Mouse (Mus musculus) spleen, postnatal 10 days (tissue): ENCODE results near the gene Plekhb2.

Experiments
- DNase-seq, 2 experiments: peaks; one replicate each; pipeline ENCODE4 v3.0.0; 2021 to 2022; ENCODE audit warnings: low spot score in 2 of 2

The Plekhb2 gene

GRCm38 (mm10) chr1:34849745-34850342 lies at the start of gene Plekhb2:
Gene Plekhb2, plus strand, starts transcription at chr1:34849976.
- DNase-seq = peak; percentile 80 to 89

- DNase-seq = peak; percentile 32 to 61
These were observed 48.0 kb upstream of the Plekhb2 start for GRCm38 (mm10) chr1:34801616-34802289.

DNA sequence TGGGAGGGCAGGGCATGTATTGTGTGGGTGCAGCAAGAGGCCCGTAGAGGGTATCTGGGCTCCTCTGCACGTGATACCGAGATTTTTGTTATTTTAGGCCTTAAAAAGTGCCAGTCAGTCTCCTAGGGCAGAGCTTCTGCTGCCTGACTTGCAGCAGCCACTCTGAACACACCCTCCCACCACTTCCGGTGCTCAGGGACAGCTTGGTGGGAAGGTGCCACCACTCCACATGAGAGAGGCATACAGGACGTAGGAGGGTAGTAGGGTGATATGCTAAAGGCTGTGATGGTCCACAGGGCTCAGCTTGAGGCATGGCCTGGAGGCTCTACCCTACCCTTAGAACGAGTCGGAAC lies 47.5 kb upstream of the Plekhb2 start:
- peak in 1 of 2 experiments; percentile 50 for DNase-seq

DNA sequence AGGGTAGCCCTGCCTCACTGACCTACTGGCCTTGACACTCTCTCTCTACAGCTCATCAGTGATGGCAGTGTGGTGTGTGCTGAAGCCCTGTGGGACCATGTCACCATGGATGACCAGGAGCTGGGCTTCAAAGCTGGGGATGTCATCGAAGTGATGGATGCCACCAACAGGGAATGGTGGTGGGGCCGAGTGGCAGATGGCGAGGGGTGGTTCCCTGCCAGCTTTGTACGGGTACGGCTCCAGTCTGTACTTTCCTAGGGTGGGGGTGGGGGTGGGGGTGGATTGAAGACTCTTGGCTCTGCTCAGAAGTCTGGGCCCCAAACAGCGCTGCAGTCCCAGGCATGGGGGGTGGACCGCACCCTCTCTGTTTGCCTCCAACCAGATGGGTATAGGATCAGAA lies 44.9 kb upstream of the Plekhb2 start:
- DNase-seq = no peak

GRCm38 (mm10) chr1:34805931-34806520 lies 43.8 kb upstream of the Plekhb2 start:
- DNase-seq = no peak

- no peak for DNase-seq
These were observed 41.3 kb upstream of the Plekhb2 start for GRCm38 (mm10) chr1:34808445-34808844.

DNA sequence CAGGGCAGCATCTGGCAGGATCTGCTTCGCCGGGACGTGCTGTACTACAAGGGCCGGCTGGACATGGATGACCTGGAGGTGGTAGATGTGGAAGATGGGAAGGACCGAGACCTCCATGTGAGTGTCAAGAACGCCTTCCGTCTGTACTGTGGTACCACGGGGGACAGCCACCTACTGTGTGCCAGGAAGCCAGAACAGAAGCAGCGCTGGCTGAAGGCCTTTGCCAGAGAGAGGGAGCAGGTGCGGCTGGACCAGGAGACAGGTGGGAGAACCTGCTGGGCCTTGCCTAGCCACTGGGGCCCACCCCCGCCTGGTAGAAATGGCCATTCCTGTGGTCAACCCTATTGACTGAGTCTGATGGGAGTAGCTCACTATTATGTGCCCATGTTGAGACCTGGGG lies 39.5 kb upstream of the Plekhb2 start:
- DNase-seq = no peak

DNA sequence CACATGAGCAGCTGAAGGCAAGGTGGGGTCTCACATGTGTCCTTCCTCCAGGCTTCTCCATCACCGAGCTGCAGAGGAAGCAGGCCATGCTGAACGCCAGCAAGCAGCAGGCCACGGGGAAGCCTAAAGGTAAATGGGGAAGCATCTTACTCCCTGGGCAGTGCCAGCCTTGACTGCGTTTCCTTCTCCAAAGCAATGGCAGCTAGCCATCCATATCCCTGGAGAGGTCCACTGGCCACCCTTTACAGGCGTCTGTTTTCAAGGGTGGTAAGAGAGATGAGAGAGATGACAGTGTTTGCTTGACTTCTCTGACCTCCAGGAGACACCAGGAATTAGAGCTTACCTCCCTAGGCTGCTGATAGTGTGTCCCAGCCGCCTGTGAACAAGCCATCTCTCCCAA lies 38.7 kb upstream of the Plekhb2 start:
- no peak for DNase-seq

- no peak for DNase-seq
These were observed 38.2 kb upstream of the Plekhb2 start for GRCm38 (mm10) chr1:34811581-34811980.

DNA sequence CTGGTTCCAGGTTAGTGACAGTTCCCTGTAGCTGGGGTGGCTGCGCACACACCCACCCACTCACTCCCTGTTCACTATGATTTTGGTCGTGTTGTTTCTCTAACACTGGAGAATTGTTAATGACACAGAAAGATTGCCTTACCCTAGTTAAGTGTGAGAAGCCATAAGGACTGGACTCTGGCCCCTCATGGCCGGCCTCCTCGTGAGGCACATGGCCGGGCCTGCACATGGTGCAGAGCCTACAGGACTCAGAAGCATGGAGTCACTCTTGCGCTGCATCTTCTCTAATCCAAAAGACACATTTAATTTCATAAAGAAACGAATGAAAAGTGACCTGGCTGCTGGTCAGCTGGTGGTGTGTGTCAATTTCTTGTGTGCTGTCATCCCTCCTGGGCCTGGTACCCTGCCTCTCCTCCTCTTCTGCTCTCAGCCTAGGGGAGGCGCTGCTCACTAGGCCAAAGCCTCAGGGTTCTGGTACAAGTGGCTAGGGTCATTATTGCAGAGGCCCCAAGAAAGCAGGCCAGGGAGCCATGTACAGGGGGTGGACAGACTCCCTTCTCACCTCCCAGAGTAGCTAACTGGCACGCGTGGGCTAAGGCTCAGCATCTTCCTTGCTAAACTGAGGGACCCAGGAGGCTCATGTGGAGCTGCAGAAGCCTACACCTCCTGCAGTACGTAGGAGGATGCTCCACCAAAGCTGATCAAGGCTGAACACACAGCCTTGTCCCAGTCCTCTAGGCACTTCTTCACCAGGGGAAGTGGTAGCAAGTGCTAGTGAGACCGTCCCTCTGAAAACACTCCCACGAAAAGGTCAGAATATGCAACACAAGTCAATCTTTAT lies 37.1 kb upstream of the Plekhb2 start:
- DNase-seq = no peak

GRCm38 (mm10) chr1:34815843-34816242 lies 33.9 kb upstream of the Plekhb2 start:
- DNase-seq = no peak

GRCm38 (mm10) chr1:34819225-34819910 lies 30.4 kb upstream of the Plekhb2 start:
- DNase-seq = no peak

DNA sequence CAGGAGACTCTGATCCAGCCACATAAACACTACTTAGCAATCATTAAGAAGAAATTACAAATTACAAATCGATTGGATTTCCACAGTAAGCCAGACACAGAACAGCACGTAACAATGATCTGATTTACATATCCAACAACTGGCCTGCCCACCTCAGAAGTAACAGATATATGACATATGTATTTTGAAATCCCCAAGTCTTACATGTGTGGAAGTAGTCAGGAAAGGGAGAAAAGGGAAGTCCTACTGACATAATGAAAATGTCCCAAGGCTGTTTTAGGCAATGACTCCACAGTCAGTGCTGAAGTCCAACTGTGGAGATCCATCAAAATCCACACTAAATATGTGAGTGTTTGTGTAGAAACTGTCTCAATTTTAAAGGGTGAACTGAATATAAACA lies 28.4 kb upstream of the Plekhb2 start:
- no peak for DNase-seq

DNA sequence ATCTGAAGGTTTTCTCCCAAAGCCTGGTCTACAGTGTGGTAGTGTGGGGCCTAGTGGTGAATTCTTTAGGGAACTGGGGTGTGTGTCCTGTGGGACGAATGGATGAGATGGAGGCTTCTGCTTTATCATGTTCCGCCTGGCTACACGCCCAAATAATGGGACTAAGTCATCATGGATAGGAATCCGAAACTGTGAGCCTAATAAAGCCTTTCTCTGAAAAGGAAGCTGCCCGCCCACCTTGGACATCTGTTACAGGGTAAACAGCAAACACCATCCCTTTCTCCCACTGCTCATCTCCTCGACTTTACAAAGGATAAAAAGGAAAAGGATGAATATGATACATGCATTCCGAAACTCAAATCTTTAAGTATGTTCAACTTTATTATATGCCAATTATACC lies 27.8 kb upstream of the Plekhb2 start:
- no peak for DNase-seq

DNA sequence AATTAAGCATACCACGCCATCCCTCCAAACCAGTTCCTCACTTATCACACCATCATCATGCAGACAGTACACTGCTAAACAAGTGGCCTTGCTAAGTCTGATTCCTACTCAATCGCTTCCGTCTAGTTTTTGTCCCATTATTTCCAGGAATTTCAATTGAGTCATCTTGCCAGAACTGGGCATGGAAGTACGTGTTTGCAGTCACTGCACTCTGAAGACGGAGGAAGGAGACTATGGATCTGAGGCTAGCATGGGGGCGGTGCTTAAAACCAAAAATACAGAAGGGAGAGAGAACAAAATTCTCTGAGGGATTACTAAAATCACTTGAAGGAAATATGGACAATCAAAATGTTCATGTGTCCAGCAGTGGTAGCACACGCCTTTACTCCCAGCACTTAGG lies 27.0 kb upstream of the Plekhb2 start:
- DNase-seq = no peak

- DNase-seq = no peak
These were observed 26.4 kb upstream of the Plekhb2 start for GRCm38 (mm10) chr1:34823353-34823752.

DNA sequence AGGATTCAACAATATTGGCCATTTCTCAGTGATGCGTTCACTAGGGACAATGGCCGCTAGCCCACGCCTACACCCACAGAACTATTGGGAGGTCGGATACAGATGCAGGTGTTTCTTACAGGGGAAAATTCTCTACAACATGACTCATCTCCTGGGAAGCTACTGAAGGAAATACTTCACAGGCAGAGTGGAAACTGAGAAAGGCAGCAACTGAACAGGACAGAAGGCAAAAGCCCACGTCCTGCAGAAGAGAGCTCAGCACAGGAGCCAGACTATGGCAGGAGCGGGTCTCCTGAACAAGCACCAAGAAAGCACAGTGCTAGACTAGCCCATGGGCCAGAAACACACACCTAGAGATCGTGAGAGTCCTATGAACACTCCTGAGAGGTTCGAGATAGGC lies 25.6 kb upstream of the Plekhb2 start:
- no peak for DNase-seq

DNA sequence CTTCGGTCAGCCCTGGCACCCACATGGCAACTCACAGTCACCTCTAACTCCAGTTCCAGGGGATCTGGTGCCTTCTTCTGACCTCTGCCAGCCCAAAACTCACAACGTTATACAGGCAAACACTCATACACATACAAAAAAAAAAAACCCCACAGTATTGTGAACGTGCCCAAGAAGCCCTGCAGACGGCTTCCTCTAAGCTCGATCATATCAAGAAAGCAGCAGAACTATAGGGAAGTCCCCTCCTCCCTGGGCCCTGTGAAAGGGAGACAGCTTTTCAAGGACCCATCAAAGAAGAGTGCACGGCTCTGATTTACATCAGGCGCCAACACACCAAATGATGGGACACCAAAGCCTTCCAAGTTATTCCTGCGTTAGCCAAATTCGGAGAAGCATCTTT lies 23.9 kb upstream of the Plekhb2 start:
- DNase-seq = no peak

GRCm38 (mm10) chr1:34827900-34828299 lies 21.9 kb upstream of the Plekhb2 start:
- DNase-seq = no peak

GRCm38 (mm10) chr1:34828528-34829294 lies 21.1 kb upstream of the Plekhb2 start:
- DNase-seq = no peak

DNA sequence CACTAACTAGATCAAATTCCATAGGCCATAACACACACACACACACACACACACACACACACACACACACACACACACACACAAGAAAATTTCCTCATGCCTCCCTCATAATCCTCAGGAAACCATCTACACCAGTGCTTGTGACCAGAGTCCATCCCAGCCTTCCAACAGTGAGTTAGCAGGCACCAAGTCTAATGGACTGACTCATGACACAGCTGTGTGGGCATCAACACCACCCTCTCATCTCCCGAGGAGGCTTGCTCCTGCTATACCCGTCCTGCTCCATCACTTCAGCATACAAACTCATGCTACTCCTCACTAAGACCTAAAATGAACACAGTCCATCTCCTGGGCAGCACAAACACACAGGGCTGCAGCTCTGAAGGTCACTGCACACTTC lies 18.8 kb upstream of the Plekhb2 start:
- no peak for DNase-seq
